Mouse (Mus musculus) erythroblast, embryonic 14.5 days (primary cell): ENCODE measurements around the gene Cdk5rap1.
"Not testable (repeated sequence)": the region's sequence is repeated elsewhere in the genome, so short reads cannot be mapped to it uniquely, and the experiment has no call there.

Experiments
- GATA1 ChIP-seq: IDR thresholded peaks from 2 replicates; pipeline ENCODE4 v1.6.1; 2012; ENCODE audit warnings: low read length, inconsistent platforms, mixed read lengths
- TAL1 ChIP-seq: IDR thresholded peaks from 3 replicates; pipeline ENCODE4 v1.6.1; 2012; ENCODE audit warnings: low read length, inconsistent platforms, mixed read lengths

DNA sequence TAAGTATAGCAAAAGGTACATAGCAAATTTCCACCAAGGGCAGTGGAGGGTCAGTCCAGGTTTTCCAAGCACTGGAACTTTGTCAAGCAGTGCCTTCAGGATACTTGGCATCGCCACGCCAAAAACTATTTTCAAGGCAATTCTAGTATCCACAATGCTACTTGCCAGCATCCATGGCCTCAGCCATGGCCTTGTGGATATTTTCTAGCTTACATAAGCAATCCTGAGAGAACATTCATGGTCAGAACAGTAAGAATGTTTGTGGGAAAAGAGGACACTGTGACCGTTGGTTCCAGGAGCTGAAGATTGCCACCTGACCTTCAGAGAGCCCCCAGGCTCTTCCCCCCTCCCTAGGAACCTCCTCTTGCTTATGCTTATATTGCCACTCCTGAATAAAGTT is 80.9 kb downstream of the Cdk5rap1 start:
- TF ChIP-seq TAL1, GATA1: not testable (repeated sequence)
